Mouse (Mus musculus): ENCODE measurements at regions not wholly inside any gene's neighbourhood (a gene's known extent, or its start where the extent isn't known, plus 50 kb on each side); places are given as distances from the start of the nearest gene placed in this dataset.

DNA sequence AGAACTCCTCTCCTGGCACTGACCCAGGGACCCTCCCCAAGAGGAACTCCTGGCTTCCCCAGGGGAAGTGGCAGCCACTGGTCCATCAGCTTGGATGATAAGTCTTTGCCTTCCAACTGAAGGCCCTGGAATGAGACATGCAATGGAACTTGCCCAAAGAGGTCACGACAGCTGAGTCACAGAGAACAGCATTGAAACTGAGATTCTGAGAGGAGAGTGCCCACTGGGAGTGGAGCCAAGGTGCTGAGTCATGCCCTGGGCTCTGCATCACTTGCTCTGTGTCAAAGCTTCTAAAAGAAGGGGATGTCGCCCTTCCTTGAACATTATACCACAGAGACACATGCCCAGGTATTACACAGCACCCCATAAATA lies 83.8 kb upstream of the Zcchc2 start:
- DNase-seq (ENCODE audit: low spot score), result no peak
- no peaks in the 10 kb centered on the region for H3K9me3 ChIP-seq (ENCODE audit: control insufficient read depth, low read length)
- no peak overlapping the region for H3K27ac ChIP-seq (replicated peaks; ENCODE audit: low read depth, low read length)
- no peak overlapping the region for H3K9ac ChIP-seq (ENCODE audit: low read depth, low read length, severe bottlenecking)
- H3K36me3 ChIP-seq (ENCODE audit: control insufficient read depth, insufficient read depth, low read length), result no peaks in the 10 kb centered on the region
- no peak overlapping the region for H3K4me2 ChIP-seq (replicated peaks; ENCODE audit: low read depth, low read length, severe bottlenecking)
- 87% methylated on average over 2 of the region's 2 CpGs for WGBS
- no peak for TF ChIP-seq POLR2A (IDR thresholded peaks at IDR 0.05; ENCODE audit: borderline replicate concordance, extremely low read depth, insufficient read depth, insufficient read length)
- ATAC-seq (ENCODE audit: low FRiP score, low read depth), result no peak
- H3K4me3 ChIP-seq (replicated peaks; ENCODE audit: low read length), result no peak overlapping the region
- H3K27me3 ChIP-seq (ENCODE audit: control insufficient read depth, insufficient read depth, low read length), result no peaks in the 10 kb centered on the region
- peaks cover 4% of the 10 kb centered on the region; the same call in 1 of the 2 replicates for H3K4me1 ChIP-seq (ENCODE audit: control insufficient read depth, insufficient read depth, low read length)

DNA sequence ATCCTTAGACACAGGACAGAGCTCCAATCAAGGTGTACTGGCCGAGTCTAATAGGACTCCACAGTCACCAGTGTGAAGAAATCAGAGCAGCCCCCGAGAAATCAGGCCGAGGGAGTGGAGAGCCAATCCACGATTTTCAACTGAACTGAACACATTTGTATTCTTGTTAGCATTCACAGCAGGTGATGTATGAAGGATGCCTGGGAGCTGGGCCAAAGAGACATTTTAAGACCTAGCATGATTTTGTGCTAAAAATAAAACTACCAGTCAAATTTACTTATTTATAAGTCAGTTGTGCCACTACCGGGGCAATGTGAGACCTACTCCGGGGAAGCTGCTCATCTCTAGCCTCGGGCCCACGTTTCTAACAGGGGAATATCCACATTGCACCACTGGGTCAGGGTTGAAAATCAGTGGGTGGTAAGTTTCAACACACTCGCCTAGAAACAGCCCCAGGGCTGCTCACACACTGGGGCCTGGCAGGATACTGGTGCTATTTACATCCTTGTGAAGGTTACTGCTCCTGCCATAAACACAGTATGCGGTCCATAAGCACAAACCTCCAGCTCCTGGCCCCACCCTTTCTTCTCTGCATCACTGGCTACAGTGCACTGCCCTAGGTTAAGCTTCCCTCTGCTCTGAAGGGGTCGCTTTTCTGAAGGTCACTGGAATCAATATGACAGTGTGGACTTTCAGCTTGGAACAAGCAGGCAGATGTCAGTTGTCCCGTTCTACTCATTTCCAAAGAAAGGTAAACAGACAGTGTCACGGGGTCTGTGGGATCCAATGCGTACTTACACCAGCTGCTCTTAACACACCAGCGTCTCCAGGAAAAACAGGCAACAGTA lies 82.0 kb upstream of the Zcchc2 start:
- 13% methylated on average over 15 of the region's 15 CpGs for WGBS
- no peaks in the 10 kb centered on the region for H3K36me3 ChIP-seq (ENCODE audit: control insufficient read depth, insufficient read depth, low read length)
- H3K4me2 ChIP-seq (replicated peaks; ENCODE audit: low read depth, low read length, severe bottlenecking), result no peak overlapping the region
- H3K9me3 ChIP-seq (ENCODE audit: control insufficient read depth, low read length), result no peaks in the 10 kb centered on the region
- H3K9ac ChIP-seq (ENCODE audit: low read depth, low read length, severe bottlenecking), result no peak overlapping the region; the same call in 1 of the 2 replicates
- no peak overlapping the region for H3K4me3 ChIP-seq (replicated peaks; ENCODE audit: low read length)
- no peaks in the 10 kb centered on the region for H3K27me3 ChIP-seq (ENCODE audit: control insufficient read depth, insufficient read depth, low read length)
- TF ChIP-seq POLR2A (IDR thresholded peaks at IDR 0.05; ENCODE audit: borderline replicate concordance, extremely low read depth, insufficient read depth, insufficient read length), result no peak
- DNase-seq (ENCODE audit: low spot score) (peak; percentile 49), ATAC-seq (ENCODE audit: low FRiP score, low read depth) (peak; percentile 68)
- H3K4me1 ChIP-seq (ENCODE audit: control insufficient read depth, insufficient read depth, low read length), result peaks cover 4% of the 10 kb centered on the region; the same call in 1 of the 2 replicates
- no peak overlapping the region for H3K27ac ChIP-seq (replicated peaks; ENCODE audit: low read depth, low read length)

DNA sequence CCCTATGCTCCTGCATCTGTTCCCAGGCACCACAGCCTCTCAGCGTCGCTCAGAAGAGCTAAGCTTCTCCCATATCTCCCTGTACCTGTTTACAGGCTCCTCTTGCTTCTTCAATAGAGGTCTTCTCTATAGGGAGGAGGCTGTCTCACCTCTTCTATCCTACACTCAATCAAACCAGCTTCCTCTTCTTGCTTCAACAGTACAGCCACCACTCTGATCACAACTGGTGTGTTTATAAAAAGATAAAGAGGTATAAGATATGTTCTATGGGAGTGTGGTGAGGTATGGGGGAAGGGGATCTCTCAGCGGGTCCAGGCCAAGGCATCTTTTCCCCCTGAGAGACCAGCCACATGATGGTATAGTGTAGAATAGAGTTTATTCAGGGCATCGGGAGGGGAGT lies 81.1 kb upstream of the Zcchc2 start:
- DNase-seq (ENCODE audit: low spot score) (no peak), ATAC-seq (ENCODE audit: low FRiP score, low read depth) (no peak)
- no peak for TF ChIP-seq POLR2A (IDR thresholded peaks at IDR 0.05; ENCODE audit: borderline replicate concordance, extremely low read depth, insufficient read depth, insufficient read length)
- H3K27me3 ChIP-seq (ENCODE audit: control insufficient read depth, insufficient read depth, low read length), result no peaks in the 10 kb centered on the region
- WGBS, result 58% methylated on average over 4 of the region's 4 CpGs
- no peak overlapping the region for H3K9ac ChIP-seq (ENCODE audit: low read depth, low read length, severe bottlenecking)
- no peak overlapping the region for H3K27ac ChIP-seq (replicated peaks; ENCODE audit: low read depth, low read length)
- H3K4me2 ChIP-seq (replicated peaks; ENCODE audit: low read depth, low read length, severe bottlenecking), result no peak overlapping the region
- no peaks in the 10 kb centered on the region for H3K9me3 ChIP-seq (ENCODE audit: control insufficient read depth, low read length)
- H3K4me3 ChIP-seq (replicated peaks; ENCODE audit: low read length), result no peak overlapping the region
- no peaks in the 10 kb centered on the region for H3K36me3 ChIP-seq (ENCODE audit: control insufficient read depth, insufficient read depth, low read length)
- peaks cover 4% of the 10 kb centered on the region; the same call in 1 of the 2 replicates for H3K4me1 ChIP-seq (ENCODE audit: control insufficient read depth, insufficient read depth, low read length)

DNA sequence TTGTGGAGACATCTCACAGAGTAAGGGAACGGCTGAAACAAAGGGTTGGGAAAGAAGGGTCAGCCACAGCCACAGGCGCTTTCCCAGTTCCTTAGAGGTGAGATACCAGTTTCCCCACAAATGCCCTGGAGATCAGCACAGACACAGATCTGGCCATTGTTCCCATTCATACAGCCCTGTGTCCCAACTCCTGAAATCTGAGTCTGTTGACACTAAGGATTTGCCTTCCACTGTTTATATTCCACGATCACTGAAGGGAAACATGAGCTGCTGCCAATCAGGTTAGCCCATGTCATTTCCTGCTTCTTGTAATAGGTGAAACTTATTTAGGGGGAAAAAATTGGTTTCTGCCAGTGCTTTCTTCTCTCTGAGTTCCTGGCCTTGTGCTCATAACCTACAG lies 78.5 kb upstream of the Zcchc2 start:
- Histone ChIP-seq H3K4me2 (replicated peaks; ENCODE audit: low read depth, low read length, severe bottlenecking) (no peak overlapping the region), H3K27me3 (ENCODE audit: control insufficient read depth, insufficient read depth, low read length) (no peaks in the 10 kb centered on the region), H3K36me3 (ENCODE audit: control insufficient read depth, insufficient read depth, low read length) (no peaks in the 10 kb centered on the region), H3K4me1 (ENCODE audit: control insufficient read depth, insufficient read depth, low read length) (peaks cover 4% of the 10 kb centered on the region; the same call in 1 of the 2 replicates), H3K27ac (replicated peaks; ENCODE audit: low read depth, low read length) (no peak overlapping the region), H3K9ac (ENCODE audit: low read depth, low read length, severe bottlenecking) (no peak overlapping the region), H3K4me3 (replicated peaks; ENCODE audit: low read length) (no peak overlapping the region), H3K9me3 (ENCODE audit: control insufficient read depth, low read length) (no peaks in the 10 kb centered on the region)
- DNase-seq (ENCODE audit: low spot score) (no peak), ATAC-seq (ENCODE audit: low FRiP score, low read depth) (no peak)
- TF ChIP-seq POLR2A (IDR thresholded peaks at IDR 0.05; ENCODE audit: borderline replicate concordance, extremely low read depth, insufficient read depth, insufficient read length), result no peak
- 51% methylated on average over 3 of the region's 3 CpGs for WGBS

DNA sequence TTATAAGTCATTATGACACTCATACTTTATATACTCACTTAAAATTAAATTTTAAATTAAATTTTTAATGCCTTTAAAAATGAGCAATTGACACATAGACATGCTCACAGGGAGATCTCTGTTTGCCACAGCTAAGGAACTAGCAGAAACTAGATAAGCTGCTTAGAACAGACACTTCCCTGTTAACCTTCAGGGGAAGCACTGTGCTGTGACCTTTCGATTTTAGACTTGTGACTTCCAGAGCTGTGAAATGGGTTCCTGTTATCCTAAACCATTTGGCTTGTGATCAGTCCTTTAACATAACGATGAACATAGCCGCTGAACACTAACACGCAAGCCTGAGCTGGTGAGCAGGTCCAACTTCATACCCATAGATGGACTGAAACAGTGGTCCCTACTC lies 68.4 kb upstream of the Zcchc2 start:
- TF ChIP-seq POLR2A (IDR thresholded peaks at IDR 0.05; ENCODE audit: borderline replicate concordance, extremely low read depth, insufficient read depth, insufficient read length), result no peak
- Histone ChIP-seq H3K9me3 (ENCODE audit: control insufficient read depth, low read length) (no peaks in the 10 kb centered on the region), H3K4me3 (replicated peaks; ENCODE audit: low read length) (no peak overlapping the region), H3K36me3 (ENCODE audit: control insufficient read depth, insufficient read depth, low read length) (no peaks in the 10 kb centered on the region), H3K9ac (ENCODE audit: low read depth, low read length, severe bottlenecking) (no peak overlapping the region), H3K4me2 (replicated peaks; ENCODE audit: low read depth, low read length, severe bottlenecking) (no peak overlapping the region), H3K4me1 (ENCODE audit: control insufficient read depth, insufficient read depth, low read length) (no peaks in the 10 kb centered on the region), H3K27ac (replicated peaks; ENCODE audit: low read depth, low read length) (no peak overlapping the region), H3K27me3 (ENCODE audit: control insufficient read depth, insufficient read depth, low read length) (no peaks in the 10 kb centered on the region)
- DNase-seq (ENCODE audit: low spot score) (no peak), ATAC-seq (ENCODE audit: low FRiP score, low read depth) (no peak)
- WGBS, result 82% methylated on average over 4 of the region's 4 CpGs
